Mouse (Mus musculus): Measurements from ENCODE around the gene Speg. TPM values are rescaled to one million over a fixed set of nuclear protein-coding genes. Genes with fewer than 3 reads are reported as not detected.

Gene Speg
- total RNA-seq, 2 experiments from 2014 or later, result 181 to 191 TPM

DNA sequence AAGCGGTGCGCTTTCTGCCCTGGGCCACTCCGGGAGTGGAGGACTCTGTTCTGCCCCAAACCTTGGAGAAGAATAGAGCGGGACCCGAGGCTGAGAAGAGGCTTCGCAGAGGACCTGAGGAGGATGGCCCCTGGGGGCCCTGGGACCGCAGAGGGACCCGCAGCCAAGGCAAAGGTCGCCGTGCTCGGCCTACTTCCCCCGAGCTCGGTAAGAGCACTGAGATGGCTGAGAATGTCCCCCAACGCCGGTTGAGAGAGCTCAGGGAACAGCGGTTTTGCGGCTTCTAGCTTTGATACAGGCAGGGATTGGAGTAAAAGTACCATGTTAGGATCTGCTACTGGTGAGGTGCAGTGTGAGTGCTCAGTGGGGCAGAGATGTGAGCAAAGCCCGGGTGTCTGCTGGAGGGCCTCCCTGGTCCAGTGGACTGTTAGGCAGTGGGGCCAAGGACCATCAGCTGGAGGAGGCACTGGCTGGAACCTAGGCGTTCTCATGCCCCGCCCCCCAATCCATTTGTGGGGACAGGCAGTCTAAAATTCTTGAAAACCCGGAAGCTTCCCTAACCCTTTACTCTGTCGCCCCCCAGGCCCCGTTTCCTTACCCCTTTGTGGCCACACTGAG, 13.9 kb downstream of the Speg start:
- DNase-seq (ENCODE audit: low spot score in 2 of 2), result no peak

GRCm38 (mm10) chr1:75393139-75393538, 18.0 kb downstream of the Speg start:
- DNase-seq (ENCODE audit: low spot score in 2 of 2), result peak; percentile 57 to 69

- no peak for DNase-seq (ENCODE audit: low spot score in 2 of 2)
Measured at GRCm38 (mm10) chr1:75393846-75394245, 18.7 kb downstream of the Speg start.

DNA sequence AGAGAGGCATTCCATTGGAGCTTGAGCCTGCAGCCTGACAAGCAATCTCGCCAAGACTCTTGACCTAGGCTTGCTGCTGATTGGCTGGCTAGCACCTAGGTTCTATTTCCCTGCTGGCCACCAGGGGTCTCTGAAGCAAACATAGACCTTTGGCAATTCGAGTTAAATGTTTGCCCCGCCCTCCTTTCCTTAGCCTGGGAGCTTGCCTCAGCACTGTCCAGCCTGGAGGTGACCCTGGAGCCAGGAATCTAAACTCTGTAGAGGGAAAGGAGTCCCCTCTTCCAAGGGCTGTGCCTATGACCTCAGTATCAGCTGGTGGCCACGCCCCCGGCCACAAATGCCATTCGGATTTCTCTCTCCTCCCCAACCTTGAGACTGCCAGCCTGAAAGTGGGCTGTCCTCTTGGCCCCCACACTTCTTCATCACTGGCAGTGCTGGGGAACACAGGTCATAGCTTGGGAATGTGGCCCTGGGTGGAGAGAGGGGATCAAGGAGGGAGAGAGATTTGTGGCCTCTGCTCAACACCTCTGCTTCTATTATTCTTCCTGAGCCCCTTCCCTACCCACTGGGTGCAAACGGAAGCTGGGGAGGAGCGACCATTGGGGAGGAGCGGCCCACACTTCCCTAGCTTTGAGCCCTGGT, 23.8 kb downstream of the Speg start:
- no peak for DNase-seq (ENCODE audit: low spot score in 2 of 2)

DNA sequence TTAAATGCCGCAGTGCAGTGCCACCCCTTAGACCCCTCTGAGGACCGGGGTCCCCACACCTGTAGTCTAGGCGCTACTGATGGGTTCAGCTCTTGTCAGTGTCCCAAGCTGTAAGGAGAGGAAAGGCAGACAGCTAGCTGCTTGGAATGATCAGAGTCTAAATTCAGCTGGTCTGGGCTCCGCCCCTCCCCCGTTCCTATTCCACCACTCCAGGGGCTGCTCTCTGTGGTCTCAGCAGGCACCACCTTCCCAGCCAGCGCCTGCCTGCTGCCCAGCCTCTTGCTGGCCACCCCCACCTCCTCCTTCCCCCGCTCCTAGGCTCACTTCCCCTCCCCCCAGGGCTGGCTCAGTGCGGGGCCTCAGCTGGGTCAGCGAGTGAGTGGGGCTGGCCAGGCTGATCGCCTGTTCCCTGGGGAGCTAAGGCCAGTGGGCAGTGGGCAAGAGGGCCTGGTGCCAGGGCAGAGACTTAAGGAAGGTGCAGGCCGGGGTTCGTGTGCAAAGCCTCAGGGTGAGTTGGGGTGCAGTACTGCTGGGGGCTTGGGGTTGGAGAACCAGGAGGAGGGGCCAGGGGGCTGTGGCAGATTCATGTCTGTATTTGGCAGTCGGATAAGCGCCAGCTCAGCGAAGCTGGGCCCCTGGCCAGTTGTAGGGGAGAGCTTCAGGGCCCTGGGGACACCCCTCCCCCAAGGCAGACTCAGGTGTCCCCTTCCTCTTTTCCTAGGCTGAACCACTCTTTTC, 24.8 kb downstream of the Speg start:
- no peak for DNase-seq (ENCODE audit: low spot score in 2 of 2)

GRCm38 (mm10) chr1:75400493-75401115, 25.5 kb downstream of the Speg start:
- DNase-seq (ENCODE audit: low spot score in 2 of 2), result no peak

GRCm38 (mm10) chr1:75405547-75405946, 30.4 kb downstream of the Speg start:
- DNase-seq (ENCODE audit: low spot score in 2 of 2), result no peak

GRCm38 (mm10) chr1:75406173-75406572, 31.1 kb downstream of the Speg start:
- no peak for DNase-seq (ENCODE audit: low spot score in 2 of 2)

GRCm38 (mm10) chr1:75407056-75407455, 32.0 kb downstream of the Speg start:
- DNase-seq (ENCODE audit: low spot score in 2 of 2), result no peak

DNA sequence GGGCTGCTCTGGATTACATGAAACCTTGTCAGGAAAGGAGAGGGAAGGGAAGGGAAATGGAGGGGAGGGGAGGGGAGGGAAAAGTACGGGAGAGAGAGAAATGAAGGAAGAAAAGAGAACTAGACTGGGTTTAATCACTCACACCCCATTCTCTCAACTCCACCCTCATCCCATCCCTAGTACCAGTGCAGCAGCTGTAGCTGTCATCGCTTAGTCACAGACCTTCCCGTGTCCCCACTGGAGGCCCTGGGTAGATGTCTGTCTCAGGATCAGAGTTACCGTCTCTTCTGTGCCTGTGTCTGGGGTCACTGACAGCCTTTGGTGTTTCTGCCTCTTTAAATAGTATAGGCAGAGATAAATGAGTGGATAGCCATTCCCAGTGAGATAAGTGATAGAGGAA, 33.1 kb downstream of the Speg start:
- DNase-seq (ENCODE audit: low spot score in 2 of 2), result no peak

GRCm38 (mm10) chr1:75409950-75410349, 34.9 kb downstream of the Speg start:
- no peak for DNase-seq (ENCODE audit: low spot score in 2 of 2)

- no peak for DNase-seq (ENCODE audit: low spot score in 2 of 2)
Measured at GRCm38 (mm10) chr1:75412196-75412595, 37.1 kb downstream of the Speg start.

DNA sequence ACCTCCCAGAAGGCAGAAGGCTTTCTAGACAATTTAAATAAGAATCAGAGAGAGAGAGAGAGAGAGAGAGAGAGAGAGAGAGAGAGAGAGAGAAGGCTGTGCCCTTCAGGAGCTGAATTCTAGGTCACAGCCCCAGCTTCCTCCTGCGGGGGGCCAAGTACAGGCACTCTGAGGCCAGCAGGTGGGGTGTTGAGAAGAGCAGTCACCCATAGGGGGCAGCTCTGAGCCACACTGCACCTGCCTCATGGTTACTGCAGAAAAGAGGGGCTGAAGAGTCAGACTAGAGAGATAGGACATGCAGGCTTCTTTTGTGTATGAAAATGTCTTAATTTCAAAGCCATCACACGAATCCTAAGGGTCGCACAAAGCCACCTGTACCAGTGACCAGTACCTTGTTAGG, 38.7 kb downstream of the Speg start:
- DNase-seq (ENCODE audit: low spot score in 2 of 2), result peak; percentile 52

DNA sequence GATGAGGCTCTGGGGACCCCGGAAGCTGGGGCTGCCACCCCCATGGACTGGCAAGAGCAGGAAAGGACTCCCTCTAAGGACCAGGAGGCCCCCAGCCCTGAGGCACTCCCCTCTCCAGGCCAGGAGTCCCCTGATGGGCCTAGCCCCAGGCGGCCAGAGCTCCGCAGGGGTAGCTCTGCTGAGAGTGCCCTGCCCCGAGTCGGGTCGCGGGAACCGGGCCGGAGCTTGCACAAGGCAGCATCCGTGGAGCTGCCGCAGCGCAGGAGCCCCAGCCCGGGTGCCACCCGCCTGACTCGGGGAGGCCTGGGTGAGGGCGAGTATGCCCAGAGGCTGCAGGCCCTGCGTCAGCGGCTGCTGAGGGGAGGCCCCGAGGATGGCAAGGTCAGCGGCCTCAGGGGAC, 46.7 kb downstream of the Speg start:
- DNase-seq (ENCODE audit: low spot score in 2 of 2), result no peak

GRCm38 (mm10) chr1:75422216-75422822, 47.2 kb downstream of the Speg start:
- no peak for DNase-seq (ENCODE audit: low spot score in 2 of 2)

DNA sequence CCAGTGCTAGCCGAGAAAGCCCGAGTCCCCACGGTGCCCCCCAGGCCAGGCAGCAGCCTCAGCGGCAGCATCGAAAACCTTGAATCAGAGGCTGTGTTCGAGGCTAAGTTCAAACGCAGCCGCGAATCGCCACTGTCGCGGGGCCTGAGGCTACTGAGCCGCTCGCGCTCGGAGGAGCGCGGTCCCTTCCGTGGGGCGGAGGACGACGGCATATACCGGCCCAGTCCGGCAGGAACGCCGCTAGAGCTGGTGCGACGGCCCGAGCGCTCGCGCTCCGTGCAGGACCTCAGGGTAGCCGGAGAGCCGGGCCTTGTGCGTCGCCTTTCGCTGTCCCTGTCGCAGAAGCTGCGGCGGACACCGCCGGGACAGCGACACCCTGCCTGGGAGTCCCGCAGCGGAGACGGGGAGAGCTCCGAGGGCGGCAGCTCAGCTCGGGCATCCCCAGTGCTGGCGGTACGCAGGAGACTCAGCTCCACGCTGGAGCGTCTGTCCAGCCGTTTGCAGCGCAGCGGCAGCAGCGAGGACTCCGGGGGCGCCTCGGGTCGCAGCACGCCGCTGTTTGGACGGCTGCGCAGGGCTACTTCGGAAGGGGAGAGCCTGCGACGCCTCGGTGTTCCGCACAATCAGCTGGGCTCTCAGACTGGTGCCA, 47.9 kb downstream of the Speg start:
- no peak for DNase-seq (ENCODE audit: low spot score in 2 of 2)

DNA sequence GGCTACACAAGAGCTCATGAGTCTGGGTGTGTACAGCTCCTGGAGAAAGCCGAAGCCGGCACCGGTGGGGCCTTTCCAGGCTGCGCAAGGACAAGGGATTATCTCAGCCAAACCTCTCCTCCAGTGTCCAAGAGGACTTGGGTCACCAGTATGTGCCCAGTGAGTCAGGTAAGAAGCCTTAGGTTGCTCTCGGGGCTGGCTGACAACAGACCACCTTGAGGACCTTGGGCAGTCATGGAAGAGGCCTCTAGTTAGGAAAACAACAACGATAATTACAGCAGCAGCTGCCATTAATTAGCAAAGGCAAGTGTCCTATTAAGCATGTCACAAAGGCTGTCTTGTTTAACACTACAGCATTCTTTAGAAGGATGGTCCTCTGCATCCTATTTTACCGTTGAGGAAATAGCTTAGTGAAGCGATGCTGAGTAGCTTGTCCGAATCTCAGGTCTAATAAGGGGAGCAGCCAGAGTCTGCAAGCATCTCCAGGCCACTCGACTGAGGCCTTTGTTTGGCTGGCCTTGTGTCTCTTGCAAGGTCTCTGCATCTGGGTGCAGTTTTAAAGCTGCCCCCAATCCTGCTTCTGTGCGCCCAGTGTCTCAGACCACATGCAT, 48.8 kb downstream of the Speg start:
- DNase-seq (ENCODE audit: low spot score in 2 of 2), result no peak

- DNase-seq (ENCODE audit: low spot score in 2 of 2), result peak; percentile 52 to 62
Measured at GRCm38 (mm10) chr1:75425796-75426471, 50.8 kb downstream of the Speg start.

DNA sequence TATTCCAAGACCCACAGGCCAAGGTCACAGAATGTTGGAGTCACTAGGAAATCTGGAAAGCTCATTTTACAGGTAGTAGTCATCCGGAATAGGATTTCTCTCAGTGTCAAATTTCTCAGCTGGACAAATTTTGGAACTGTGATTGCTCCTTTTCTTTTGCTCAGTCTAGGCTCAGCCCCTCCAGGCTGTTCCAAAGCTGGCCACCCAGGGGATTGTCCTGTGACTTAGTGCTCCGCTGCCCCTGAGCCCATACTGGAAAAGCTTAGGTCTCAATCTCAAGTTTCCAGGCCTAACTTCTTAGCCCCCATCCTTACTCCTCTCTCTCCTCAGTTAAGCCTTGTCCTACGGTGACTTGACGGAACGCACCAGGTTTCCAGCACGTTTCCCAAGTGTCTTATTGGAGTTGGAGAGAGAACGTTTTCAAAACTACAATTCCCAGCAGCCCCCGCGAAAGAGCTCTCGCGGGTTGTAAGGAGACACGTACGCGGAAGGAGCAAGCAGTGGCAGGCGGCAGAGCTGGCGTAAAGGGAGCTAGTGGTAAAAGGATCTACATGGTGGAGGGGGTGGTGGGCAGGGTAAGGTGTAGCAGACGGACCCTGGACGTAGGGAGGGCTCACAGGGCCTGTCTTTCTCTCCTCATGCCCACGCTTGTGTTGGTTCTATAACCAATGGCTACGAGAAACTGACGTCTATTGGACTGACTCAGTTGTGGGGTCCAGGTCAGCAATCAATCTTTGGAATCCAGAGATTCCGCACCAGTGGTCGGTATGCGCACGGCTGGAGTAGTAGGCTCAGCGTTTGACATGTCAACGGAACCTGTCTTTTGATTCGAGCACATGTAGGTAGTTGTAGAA, 60.6 kb downstream of the Speg start, which contains the start of gene Gmppa:
Gene Gmppa (plus strand): TSS at position 456 of the 854 bp plus-strand sequence.
- DNase-seq (ENCODE audit: low spot score in 2 of 2), result peak; percentile 83 to 85
